Mouse (Mus musculus): ENCODE measurements around the gene Nxpe3.

Gene Nxpe3

DNA sequence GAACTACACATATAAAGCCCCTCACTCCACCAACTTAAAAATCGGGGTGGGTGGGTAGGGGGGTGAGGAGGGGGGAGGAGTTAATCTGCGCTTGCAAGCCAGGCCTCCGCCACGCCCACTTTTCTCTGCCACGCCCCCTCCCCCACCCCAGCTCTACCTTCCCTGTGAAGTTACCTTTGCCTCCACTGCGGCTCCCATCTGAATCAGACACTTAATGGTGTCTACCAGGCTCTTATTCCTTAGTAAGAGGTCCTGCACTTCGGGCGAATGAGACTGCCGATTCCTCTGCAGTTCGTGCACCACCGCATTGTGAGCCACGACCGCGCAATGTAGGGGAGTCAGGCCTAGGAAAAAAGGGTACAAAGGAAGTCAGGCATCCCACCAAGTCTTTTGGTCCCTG is 79.6 kb downstream of the Nxpe3 start:
- in situ Hi-C loops (cut with MboI, MseI) = no loop called here

DNA sequence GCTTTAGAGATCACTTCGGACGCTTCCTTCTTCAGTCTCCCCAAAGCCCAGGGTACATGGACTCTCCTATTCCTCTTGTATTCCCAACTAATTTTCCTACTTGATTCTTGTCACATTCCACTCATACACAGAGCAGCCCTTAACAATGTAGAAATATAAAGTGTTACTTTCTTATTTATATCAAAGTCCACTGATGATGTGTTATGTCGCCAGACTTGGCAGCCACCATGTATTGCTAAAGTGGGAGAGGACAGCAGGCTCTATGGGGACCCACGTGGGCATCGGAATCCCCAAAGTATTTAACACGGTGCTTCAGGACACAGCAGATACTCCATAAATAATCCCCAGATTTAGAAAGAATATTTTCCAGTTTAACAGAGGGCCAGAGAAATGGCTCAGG is 80.4 kb downstream of the Nxpe3 start:
- in situ Hi-C loops (cut with MboI, MseI) = no loop called here

DNA sequence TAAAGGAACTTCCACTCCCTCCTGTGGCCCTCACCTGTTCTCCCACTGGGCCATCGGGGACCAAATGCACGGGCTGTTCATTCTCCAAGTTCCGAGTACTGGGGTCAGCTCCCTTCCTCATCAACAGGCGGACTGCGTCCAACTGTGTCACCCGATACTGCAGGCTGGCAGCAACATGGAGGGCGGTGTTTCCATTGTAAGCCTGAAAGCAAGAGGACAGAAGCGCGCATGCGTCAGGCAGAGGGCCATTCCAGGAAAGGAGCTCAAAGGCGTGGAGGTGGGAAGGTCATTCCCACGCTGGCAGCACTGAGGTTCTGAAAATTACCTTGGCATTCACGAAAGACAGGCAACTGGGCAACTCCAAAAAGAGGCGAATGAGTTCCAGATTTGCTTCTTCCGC is 81.2 kb downstream of the Nxpe3 start:
- in situ Hi-C loops (cut with MboI, MseI) = no loop called here

DNA sequence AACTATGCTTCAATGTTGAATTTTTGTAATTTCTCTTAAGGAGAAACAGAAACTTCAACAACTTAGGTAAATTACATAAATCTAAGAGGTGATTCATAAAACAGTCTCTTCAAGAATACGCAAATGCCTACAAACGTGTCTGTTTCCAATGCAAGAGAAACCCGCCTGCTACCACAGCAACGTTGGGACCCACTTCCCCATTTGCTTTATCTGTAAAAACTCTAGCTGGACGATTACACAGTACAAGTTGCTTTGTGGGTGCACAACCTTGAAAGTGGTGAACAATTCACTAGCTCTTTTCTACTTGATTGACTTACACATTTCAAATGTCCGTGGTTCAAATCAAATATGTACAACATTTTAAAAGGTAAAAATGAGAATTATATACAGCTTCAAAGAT is 83.3 kb downstream of the Nxpe3 start:
- in situ Hi-C loops (cut with MboI, MseI) = no loop called here

DNA sequence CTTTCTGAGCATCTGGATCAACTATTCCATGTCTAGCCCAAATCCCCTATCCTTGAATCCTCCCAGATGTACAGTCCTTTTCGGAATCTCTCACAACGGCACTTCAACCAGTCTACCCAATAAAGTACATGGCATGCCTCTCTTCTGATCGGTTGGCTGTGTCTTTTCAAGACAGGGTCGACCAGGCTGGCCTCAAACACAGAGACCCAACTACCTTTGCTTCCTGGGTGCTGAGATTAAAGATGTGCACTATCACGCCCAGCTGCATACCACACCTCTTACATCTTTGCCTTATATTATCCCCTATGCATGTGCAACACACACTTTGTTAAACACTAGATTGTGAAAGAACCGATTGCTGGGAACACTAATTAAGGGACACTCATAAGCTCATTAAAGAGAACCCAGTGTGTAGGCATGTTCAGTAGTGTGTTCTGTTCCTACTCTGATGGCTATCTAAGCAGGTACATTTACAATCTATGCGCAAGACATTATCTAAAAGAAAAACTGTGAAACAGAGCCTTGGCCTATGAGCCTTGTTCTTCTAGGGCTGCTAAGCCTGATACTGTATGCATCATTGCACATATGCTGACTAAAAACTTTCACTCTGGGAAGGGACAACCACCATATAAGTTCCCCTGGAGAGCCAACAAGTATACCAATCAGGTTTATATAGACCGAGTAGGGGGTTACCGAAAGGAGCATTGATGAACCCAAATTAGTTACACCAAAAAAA is 85.1 kb downstream of the Nxpe3 start:
- in situ Hi-C loops (cut with MboI, MseI) = no loop called here

DNA sequence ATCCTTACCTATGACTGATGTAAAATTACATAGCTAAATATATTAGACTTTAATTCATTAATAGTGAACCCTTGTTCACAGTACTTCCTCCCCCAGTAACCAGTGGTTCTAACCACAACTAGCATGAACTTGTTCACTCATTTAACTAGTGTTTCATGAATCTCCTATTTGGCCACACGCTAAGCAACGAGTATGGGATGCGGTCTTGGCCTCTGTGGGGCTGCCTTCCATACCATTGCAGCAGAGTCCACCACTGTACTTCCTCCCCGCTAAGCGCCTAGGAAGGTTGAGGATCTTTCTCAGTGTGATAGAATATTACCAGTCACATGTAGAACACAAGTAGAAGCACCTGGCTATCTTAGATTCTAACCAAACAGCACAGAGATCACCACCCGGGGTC is 85.7 kb downstream of the Nxpe3 start:
- in situ Hi-C loops (cut with MboI, MseI) = no loop called here

DNA sequence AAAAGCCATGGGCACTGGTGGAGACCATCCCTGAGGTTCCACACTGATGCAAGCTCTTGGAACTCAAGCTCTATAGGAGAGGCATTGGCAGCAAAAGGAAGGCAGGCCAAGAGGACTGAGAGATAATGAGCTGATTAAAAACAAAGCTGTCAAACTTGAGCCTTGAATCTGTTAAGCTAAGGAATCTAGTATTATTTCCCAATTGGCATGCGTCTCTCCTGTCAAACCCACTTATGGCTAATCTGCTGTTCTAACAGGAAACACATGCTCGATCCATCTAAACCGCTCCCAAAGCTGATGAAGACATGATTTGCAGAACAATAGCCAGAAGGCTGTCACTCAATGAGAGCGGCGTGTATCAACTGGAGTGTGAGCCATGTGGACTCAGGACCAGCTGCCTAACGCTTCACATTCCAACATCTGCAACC is 87.6 kb downstream of the Nxpe3 start:
- in situ Hi-C loops (cut with MboI, MseI) = no loop called here

DNA sequence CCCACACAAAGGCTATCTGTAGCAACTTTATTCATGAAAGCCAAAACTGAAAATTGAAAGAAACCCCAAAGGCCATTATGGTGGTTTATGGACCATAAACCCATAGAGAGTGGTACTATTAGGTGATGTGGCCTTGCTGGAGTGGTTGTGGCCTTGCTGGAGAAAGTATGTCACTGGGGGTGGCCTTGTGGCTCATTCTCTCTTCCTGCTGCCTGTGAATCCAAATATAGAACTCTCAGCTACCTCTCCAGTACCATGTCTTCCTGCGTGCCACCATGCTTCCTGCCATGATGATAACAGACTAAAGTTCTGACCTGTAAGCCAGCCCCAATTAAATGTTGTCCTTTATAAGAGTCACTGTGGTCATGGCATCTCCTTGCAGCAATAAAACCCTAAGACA is 90.3 kb downstream of the Nxpe3 start:
- in situ Hi-C loops (cut with MboI, MseI) = loop anchor here (5.0 kb wide), 1 partner anchor 97 kb away; no protein-coding TSS in a partner anchor

DNA sequence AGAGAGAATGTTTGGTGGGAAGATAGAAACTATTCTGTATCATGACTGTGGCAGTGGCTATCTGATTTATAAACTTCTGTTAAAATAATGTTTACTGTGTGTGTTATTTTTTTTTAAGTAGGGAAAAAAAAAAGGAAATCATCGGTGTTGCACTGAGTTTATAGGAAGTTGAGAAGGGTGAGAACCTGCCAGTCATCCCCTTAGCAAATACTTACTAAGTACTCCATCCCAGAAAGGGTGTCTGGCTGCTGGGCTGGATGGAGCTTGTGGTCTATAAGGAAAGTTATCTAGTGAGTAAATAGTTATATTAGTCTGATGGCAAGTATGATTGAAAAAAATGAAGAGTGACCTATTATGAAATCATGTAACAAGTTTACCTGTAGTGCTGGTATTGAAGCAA is 93.5 kb downstream of the Nxpe3 start:
- in situ Hi-C loops (cut with MboI, MseI) = loop anchor here (5.0 kb wide), 1 partner anchor 94 kb away; no protein-coding TSS in a partner anchor

DNA sequence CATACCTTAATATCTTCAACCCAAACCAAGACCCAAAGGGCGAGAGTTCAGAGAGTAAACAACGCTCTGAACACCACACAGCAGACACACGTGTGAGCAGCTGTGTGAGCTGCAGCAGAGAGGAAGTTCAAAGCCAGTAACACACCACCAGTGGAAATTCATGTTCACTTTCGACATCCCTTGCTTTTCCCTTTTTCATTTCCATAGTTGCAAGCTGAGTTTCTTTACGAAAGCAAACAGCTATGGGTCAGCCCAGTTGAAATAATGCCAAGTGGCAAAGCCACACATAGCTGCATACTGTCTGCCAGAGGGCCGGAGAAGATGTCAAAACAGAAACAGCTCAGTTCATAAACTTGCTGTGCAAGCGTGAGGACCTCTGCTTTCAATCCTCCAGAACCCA is 96.2 kb downstream of the Nxpe3 start:
- in situ Hi-C loops (cut with MboI, MseI) = no loop called here

DNA sequence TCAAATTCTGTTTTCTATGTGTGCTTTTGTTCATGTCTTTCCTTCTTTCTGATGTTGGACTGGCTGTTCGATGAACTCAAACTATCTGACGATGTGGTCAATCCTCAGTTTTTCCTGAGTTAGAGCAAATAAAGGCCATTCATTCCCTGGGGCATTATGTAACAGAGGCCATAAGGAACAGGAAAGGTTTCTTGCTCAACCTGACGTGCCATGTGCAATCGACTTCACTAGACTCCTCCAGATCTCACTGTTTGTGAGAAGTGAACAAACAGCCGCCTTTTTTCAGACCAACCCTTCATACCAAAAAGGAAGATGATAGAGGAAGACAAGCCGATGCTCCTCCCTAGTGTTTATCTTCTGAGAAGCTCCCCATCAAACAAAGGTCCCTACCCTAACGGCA is 104.8 kb downstream of the Nxpe3 start:
- in situ Hi-C loops (cut with MboI, MseI) = no loop called here
